Mouse (Mus musculus) layer of hippocampus, adult 8-10 months (tissue): Measurements from ENCODE around the gene Gm21974. TPM values are rescaled to one million over a fixed set of nuclear protein-coding genes. Genes with fewer than 3 reads are reported as not detected.
"Not testable (repeated sequence)": the region's sequence is repeated elsewhere in the genome, so short reads cannot be mapped to it uniquely, and the experiment has no call there.

Source experiments
- DNase-seq, 2 experiments: peaks; one replicate each; pipeline ENCODE4 v3.0.0; 2022; ENCODE audit warnings: low spot score in 2 of 2
- total RNA-seq, 4 experiments: library from RNA; stranded (reverse); gene quantifications; 2 replicates each; pipeline ENCODE4 v1.2.4; 2022

The Gm21974 gene
- total RNA-seq, 4 experiments from 2014 or later, result not detected

DNA sequence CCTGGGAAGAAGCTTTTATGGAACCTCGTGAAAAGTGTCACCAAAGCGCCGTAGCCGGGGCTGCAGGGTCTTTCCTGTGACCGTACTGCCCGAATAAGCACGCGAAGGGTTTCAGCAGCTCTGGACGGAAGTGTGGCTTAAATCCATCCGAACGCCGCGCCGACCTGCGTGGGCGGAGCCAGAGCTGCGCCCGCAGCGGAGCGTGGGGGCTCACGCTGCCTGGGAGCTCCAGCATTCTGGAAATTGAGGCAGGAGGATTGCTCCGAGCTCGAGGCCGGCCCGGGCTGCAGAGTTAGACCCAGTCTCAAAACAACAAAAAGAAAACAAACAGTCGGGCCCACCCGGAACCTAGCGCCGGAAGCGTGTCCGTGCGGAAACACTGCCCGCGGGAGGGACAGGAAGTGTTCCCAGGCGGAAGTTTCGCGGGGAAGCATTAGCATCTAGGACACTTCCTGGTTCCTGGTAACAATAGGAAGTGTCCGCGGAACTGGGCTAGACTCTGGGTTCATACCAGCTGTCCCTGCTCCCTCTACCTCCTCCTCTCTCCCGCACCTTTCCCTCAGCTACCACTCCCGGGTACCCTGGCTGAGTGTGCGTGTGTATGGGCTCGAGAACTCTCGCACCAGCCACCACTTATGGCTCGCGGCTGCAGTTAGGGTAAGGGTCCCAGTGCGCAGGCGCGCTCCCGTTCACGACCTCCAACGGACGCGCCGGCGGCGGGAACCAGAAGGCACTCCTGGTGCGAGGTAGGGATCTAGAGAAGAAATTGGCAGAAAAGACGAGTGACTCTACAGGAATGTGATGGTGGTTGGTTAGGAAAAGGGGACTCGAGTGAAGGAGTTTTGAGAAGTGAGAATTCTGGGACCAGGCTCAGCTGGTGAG lies 18.5 kb downstream of the Gm21974 start, which contains the start of gene Zfp668:
Zfp668 (minus strand) TSS at position 362 of the 882 bp plus-strand sequence.
- DNase-seq, result peak; percentile 81 to 89

DNA sequence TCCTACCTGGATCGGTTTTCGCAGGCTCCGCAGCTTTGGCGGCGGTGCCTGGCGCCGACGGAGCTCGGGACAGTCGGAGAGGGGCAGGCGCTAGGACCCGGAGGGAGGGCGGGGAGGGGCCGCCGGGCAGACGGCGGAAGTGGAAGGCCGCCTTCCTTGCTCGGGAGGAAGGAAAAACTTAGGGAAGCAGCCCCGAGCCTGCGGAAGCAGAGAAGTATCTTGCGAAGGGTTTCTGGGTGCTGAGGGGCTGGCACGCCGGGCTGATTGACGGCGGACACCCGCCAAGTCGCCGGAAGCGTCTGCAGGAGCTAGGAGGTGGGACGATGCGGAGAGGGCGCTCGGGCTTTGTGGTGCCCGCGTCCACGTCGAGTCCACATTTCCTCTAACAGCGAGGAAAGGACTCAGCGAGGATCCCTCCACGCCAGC lies 19.2 kb downstream of the Gm21974 start, which contains the start of gene Zfp646:
Zfp646 (plus strand) TSS at position 181 of the 426 bp plus-strand sequence.
- DNase-seq, result peak; percentile 48 to 54

DNA sequence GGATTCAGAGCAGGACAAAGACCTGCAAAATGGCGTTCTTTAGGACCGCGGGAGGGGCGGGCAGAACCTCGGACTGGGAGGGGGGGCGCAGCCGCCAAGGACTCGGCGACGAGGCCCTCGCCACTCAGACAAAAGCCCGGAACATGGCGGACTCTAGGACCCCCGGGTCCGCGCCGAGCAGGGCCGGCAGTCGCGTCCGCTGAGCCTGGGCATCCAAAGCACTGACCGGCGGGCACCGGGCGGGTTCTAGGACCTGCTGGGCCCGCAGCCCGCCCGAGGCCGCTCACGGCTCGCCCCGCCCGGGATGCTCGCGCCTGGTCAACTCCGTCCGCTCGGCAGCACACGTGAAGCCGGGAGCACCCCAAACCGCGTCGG lies 19.6 kb downstream of the Gm21974 start:
- DNase-seq, result peak; percentile 91 to 92

DNA sequence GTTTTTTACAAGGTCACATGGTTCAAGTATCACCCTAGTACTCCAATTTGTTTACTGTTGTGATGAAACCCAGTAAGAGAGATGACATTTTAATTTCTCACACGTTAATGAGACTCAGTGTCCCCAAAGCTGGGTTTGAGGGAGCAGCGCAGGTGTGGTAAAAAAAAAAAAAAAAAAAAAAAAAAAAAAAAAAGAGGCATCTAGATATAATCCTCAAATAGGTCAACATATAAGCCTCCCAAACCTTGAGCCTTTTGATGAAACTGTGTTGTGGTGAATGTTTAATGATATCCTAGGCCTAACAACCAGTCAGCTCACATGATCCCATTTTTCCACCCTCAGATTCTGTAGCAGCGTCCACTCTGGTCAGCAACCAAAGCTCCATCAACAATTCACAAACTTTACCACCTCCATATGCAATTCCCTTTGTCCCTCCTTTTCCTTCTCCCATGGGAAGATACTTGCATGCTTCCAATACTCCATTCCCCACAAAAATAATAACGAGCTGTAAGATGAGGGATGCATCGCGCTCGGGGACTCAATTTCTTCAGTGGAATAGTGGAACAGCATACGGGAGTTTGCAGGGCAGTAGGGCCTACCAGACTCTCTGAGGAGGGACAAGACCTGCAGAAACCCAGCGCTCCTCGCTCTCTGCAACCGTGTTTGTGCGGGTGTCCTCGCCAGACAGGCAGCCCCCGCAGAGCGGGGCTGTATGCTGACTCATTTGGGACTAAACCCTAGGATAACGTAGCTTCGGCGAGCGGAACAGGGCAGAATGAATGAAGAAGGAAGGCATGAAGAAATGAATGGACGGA lies 20.2 kb downstream of the Gm21974 start:
- DNase-seq, result no peak

DNA sequence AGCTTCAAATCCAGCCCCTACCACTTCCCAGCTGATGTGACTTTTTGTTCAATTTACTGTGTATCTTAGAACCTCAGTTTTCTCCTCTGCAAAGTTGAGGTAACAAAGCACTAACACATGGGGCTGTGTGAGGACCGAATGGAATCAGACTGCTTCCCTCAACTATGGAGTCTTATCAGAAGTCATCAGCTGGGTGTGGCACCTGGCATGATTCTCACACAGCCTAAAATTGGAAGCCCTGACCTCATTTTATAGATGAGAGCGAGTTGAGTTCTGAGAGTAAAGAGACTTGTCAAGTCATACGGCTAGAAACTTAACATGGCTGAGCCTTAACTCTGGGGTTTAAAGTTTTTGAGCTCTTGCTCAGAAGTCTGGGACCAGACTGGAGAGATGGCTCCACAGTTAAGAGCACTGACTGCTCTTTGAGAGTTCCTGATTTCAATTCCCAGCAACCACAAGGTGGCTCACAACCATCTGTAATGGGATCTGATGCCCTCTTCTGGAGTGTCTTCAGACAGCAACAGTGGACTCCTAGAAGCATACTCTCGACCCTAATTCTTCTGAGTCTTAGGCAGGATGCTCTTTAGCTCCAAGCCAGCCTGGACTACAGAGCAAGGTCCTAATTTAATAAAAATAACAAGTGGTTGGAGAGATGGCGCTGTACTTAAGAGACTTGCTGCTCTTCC lies 25.0 kb downstream of the Gm21974 start:
- DNase-seq, result no peak

DNA sequence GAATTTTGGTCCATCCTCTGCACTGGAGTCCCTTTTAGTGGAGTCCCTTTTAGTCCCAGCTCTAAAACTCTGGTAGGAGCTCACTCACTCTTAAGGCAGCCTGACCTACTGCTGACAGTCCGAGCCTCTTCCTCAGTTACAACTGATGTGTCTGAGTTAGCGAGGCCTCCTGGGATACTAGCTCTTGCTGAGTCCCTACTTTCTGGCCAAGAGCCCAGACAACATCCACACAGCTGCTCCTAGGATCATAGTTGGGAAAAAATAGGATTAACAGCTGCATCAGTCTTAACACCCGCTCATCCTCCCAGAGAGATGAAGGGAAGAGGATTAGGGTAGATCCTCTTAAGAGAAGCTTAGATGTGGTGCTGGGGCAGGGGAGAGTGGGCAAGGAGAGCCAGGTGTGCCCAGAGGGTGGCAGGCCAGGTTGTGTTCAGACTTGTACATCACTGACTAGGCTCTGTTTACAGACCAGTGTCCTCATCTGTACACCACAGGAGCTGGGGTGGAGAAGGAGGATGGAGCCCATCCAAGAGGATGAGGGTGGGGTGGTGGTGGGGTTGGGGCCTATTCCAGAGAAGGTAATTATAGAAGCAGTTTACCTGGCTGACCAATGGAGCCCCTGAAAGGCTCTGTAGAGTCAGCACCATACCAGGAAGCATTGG lies 26.0 kb downstream of the Gm21974 start:
- DNase-seq, result no peak

DNA sequence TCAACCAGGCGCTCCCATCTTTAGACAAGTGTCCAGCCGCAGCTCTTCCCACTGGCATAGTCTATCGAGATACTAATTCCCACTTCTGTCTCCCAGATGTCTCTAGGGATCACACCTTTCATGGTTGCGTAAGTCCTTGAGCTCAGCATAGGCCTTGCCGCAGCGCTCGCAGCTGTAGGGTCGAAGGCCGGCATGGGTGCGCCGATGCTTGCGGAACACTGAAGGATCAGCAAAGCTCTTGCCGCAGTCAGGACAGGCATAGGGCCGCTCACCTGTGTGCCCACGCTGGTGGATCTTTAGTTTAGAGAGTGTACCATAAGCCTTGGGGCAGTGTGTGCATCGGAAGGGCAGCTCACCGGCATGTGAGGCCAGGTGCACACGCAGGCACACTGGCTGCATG lies 27.6 kb downstream of the Gm21974 start:
- no peak for DNase-seq

DNA sequence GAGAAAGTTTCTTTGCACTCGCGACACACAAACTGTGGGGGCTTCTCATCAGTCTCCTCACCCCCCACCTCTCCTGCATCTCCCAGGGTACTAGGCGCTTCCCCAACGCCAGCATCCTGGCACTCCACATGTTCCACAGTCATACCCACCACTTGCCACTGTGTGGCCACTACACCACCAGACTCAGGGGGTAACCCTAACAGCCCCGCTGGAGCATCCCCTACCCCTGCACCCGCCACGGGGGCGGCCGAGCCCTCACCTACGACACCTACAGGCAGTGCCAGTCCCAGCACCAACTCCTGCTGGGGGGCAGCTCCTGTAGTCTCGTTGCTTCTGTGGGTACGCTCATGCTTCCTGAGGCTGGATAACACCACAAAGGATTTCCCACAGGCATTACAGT lies 28.8 kb downstream of the Gm21974 start:
- DNase-seq, result no peak

DNA sequence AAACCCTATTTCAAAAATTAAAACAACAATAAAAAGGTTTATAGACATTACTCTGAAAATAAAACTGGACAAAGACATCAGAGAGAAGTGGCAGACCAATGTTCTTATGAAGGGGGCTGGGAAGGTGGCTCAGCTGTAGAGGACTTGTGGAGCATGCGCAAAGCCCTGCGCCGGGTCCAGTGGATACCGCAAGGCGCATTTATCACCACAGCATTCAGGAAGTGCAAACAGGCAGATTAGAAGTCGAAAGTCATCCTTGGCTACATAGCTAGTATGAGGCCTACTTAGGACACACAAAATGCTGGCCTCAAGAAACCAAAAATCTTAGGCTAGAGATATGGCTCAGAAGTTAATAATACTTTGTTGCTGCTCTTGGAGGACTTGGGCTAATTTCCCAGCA lies 37.0 kb downstream of the Gm21974 start:
- DNase-seq, result no peak

DNA sequence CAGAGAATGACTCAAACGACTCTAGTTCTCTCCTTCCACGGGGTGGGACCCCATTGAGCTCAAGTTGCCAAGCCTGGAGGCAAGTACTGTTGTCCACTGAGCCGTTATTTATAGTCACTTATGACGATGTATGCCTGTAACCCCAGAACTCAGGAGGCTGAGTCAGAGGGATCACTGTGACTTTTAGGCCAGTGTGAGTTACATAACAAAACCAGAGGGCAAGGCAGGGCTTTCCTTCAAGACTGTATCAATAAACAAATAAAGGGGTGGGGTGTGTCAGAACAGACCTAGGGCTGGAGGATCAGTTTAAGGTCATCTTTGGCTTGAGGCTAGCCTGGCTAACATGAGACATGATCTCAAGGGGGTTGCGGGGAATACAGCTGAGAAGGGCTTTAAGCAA lies 44.3 kb downstream of the Gm21974 start:
- DNase-seq, result no peak

DNA sequence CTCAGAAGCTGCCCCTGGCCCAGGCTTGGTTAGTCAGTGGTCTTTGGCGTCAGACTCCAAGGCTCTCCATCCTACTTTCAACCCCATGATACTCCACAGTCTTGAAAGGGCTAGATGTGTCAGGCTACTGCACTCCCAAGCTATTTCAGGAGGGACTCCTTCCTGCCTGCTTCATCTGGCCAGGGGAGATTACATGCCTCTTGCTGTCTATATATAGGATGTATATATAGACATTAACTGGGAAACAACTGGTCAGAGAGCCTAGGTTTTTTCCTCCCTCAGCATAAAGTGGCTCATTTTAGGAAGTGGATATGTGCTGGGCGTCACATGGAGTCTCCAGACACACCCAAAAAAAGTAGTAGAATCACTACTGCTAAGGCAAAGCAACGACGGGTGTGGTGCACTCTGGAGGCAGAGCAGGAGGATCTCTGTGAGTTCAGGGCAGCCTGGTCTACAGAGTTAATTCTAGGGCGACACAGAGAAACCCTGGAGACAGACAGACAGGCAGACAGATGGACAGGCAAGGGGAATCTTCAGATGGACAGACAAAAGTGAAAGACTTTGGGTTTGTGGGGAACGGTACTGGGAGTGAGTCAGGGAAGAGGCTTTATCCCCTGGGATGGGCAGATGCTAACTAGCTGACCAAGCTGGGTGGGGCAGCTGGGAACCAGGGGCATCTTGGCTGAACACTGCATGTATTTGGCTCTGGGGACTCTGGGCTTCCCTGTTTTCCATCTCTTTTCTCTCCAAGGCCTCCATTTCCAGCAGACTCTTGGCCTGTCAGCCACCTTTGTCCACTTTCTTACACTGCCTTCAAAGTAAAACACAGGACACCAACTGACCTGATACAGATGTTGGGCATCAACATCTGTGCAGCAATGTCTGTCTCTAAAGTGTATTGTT lies 45.0 kb downstream of the Gm21974 start:
- DNase-seq, result no peak

DNA sequence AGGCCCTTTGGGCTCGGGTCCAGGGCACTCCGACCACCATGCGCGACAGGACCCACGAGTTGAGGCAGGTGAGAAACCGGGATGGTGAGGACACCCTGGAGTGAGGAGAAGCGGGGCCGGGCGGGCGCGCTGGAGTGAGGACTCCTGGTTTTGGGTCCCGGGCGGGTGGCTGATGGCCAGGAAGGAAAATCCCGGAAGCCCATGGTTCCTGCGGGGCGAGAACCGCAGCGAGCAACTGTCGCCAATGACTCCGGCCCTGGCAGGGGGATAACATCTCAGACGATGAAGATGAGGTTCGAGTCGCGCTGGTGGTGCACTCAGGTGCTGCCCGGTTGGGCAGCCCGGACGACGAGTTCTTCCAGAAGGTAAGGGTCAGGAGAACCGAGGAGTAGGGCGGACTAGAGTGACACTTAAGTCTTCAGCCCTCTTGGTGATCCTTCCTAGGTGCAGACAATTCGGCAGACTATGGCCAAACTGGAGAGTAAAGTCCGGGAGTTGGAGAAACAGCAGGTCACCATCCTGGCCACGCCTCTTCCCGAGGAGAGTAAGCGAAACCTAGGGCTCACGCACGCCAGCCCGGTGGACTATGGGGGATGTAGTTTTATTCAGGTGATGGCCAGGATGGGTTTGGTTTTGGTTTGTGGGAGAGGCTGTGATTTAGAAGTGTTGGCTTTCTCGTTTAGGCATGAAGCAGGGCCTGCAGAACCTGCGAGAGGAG lies 53.1 kb downstream of the Gm21974 start:
- peak; percentile 69 to 70 for DNase-seq

DNA sequence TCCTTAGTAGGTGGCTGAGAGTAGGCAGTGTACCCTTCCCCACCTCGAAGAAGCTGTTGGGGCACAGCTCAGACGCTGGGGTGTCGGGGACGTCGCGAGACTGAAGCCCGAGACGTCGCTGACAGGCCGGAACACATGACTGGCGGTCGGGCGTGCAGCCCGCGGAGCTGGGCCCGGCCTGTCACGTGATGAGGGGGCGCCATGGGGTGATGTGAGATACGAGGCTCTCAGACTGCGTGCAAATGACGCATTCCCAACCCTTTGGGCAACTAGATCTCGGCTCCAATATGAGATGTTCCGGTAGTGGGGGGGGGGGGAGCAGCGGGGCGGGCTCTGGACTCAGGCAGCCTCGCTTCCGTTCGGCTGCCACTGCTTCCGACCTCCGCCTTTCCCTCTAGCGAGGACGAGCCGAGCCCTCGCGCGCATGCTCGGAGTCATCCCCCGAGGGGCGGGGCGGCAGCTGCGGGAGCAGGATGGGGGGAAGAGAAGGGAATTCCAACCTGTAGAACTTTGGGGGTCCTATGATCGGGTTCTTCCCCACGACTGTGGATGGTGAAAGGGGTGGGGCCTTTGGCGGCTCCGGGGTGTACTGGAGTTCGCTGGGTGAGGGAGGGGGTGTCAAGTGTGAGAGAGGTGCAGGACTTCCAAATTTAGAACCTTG lies 53.8 kb downstream of the Gm21974 start:
- peak; percentile 96 to 97 for DNase-seq

DNA sequence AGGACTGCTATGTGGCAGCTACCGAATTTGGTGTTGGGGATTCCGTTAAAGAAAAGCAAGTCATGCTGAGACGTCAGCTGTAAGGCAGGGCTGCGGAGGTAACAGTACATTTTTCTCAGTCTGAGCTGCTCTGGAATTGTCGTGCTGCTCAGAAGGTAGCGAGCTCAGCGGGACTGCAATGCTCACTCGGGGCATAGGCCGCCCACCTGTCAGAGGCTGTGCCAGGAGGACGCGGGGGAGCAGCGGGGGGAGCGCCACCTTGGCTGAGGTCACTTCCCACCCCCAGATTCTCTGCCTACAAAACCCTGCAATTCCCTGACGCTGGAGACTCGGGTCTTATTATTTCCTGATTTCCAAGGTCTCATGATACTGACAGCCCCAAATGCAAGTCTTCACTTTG lies 54.4 kb downstream of the Gm21974 start:
- DNase-seq, result no peak

DNA sequence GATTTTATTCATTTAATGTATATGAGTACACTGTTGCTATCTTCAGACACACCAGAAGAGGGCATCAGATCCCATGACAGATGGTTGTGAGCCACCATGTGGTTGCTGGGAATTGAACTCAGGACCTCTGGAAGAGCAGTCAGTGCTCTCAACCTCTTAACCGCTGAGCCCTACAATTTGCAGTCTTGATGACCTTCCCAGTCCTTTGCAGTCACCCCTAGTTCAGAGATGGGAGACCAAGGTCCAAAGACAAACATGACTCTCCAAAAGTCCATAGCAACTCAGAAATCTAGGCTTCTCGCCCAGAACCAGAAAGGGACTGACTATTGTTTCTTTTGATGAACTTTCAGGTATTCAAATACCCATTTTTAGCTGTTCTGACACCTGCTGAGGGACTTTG lies 55.2 kb downstream of the Gm21974 start:
- not testable (repeated sequence) for DNase-seq

DNA sequence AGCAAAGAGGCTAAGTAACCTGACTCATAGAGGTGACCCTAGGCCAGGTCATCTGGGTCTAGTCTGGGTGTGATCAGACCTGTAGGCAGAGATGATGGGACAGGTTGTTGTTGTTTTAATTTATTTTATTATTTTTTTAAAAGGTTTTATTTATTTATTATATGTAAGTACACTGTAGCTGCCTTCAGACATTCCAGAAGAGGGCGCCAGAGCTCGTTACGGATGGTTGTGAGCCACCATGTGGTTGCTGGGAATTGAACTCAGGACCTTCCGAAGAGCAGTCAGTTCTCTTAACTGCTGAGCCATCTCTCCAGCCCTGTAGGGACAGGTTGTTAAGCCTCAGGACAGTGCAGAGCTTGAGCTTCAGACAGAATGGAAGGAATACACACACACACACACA lies 57.4 kb downstream of the Gm21974 start:
- not testable (repeated sequence) for DNase-seq

DNA sequence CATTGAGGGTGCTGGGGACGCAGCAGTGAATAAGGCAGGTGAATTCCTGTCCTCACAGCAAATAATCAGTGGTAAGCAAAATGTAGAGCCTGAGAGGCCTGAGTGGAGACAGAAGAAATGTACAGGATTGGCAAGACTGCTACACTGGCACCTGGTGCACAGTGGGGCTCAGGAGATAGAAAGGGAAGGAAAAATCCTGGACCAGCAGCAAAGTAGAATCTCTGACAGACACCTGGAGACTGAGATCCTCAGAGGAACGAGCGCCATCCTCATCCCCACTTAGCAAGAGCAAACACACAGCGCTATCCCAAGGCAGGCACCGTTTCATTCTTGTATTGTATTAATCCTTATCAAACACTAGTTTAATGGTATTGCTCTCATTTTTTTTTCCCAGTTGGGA lies 57.8 kb downstream of the Gm21974 start:
- DNase-seq, result no peak
